ENCODE assay signal across 8 mouse cellular contexts in genomic region chr19:43614341-43615073, GRCm38 (mm10). TPM values are rescaled to one million over a fixed set of nuclear protein-coding genes. Genes with fewer than 3 reads are reported as not detected.
DNase-seq lines count a peak whose midpoint lies in the region; ATAC-seq and TF ChIP-seq lines count a peak whose summit lies in the region.

No protein-coding gene starts in this region.

- no peak for TF ChIP-seq CTCF in liver, postnatal 0 days (IDR thresholded peaks at IDR 0.05; ENCODE audit: low read depth)

- no peak for ATAC-seq in heart, embryonic 16.5 days (replicated peaks; ENCODE audit: extremely low read depth, insufficient read depth, low FRiP score)
- no peak for ATAC-seq in liver, postnatal 0 days

- H3K4me1 ChIP-seq in heart, embryonic 16.5 days (ENCODE audit: control insufficient read depth, insufficient read depth, low read length), result peaks cover 17% of the 10 kb centered on the region
- no peaks in the 10 kb centered on the region; the same call in 1 of the 2 replicates for H3K4me1 ChIP-seq in liver, postnatal 0 days (ENCODE audit: insufficient read depth)

- no peak overlapping the region for H3K9ac ChIP-seq in heart, embryonic 16.5 days (ENCODE audit: low read length)
- H3K9ac ChIP-seq in liver, postnatal 0 days (replicated peaks), result no peak overlapping the region

- H3K9me3 ChIP-seq in heart, embryonic 16.5 days (replicated peaks; ENCODE audit: control insufficient read depth, low read length), result no peaks in the 10 kb centered on the region
- H3K9me3 ChIP-seq in liver, postnatal 0 days (ENCODE audit: low read length), result no peaks in the 10 kb centered on the region

- TF ChIP-seq EP300 in liver, postnatal 0 days (IDR thresholded peaks at IDR 0.05; ENCODE audit: low read depth), result no peak

- peaks cover 80% of the 10 kb centered on the region for H3K27me3 ChIP-seq in heart, embryonic 16.5 days (ENCODE audit: control insufficient read depth, insufficient read depth, low read length)
- peaks cover 100% of the 10 kb centered on the region for H3K27me3 ChIP-seq in liver, postnatal 0 days (ENCODE audit: insufficient read depth, low read length)

- WGBS in heart, embryonic 16.5 days, result under 1% methylated on average over 92 of the region's 92 CpGs
- 2% methylated on average over 59 of the region's 92 CpGs for WGBS in liver, postnatal 0 days (ENCODE audit: insufficient replicate concordance)

- no peaks in the 10 kb centered on the region for H3K36me3 ChIP-seq in heart, embryonic 16.5 days (ENCODE audit: control insufficient read depth, insufficient read depth)
- H3K36me3 ChIP-seq in liver, postnatal 0 days (replicated peaks; ENCODE audit: insufficient read depth, low read length), result no peaks in the 10 kb centered on the region

- peak overlapping the region; percentile 41 for H3K4me3 ChIP-seq in heart, embryonic 16.5 days (ENCODE audit: low read length)
- H3K4me3 ChIP-seq in liver, postnatal 0 days (ENCODE audit: low read depth, low read length), result peak overlapping the region; percentile 15

- H3K4me2 ChIP-seq in heart, embryonic 16.5 days (ENCODE audit: low read depth, low read length), result peak overlapping the region; percentile 55
- peak overlapping the region; percentile 41; the same call in 1 of the 2 replicates for H3K4me2 ChIP-seq in liver, postnatal 0 days (ENCODE audit: low read depth, low read length)

- H3K27ac ChIP-seq in heart, embryonic 16.5 days (ENCODE audit: low read length), result no peak overlapping the region
- H3K27ac ChIP-seq in liver, postnatal 0 days (ENCODE audit: low read depth), result no peak overlapping the region

- DNase-seq in heart, adult 11 months, result peak; percentile 86
- DNase-seq in heart, adult 18-20 months, result no peak
- DNase-seq in R1 (ENCODE audit: low read depth, low spot score), result peak; percentile 60
- DNase-seq in liver, postnatal 0 days, result peak; percentile 20
- DNase-seq in thymus, postnatal 25 days, result peak; percentile 16
- DNase-seq in urinary bladder, postnatal 14 days (ENCODE audit: low spot score), result no peak
- DNase-seq in gastrocnemius, adult 8-10 months (ENCODE audit: low spot score in 2 of 2), result no peak

RNA-seq across cellular contexts. Expression of gene Nkx2-3, which starts 2.4 kb away (rescaled TPM):
- total RNA-seq in heart, adult 18-20 months (2021), result not detected
- polyA plus RNA-seq in heart, embryonic 16.5 days (2015; fragmentation: Nextera tagmentation; extraction: Ambion mirVana), result not detected in 2 replicates
- polyA plus RNA-seq in liver, postnatal 0 days (2015; fragmentation: Nextera tagmentation; extraction: Ambion mirVana), result 0.05 and 0.13 TPM in 2 replicates
- not detected for total RNA-seq in gastrocnemius, adult 8-10 months (2022)

Comparison
In these comparisons a context has a peak if more than half of its experiments do, and no peak if none do; other contexts are left out.
1. DNase-seq: peak in heart, adult 11 months (single experiment), R1 (single experiment), liver, postnatal 0 days (single experiment) and thymus, postnatal 25 days (single experiment); none in heart, adult 18-20 months (0 of 2), urinary bladder, postnatal 14 days (single experiment) and gastrocnemius, adult 8-10 months (0 of 2).